Mouse (Mus musculus): ENCODE measurements around the gene Rubcnl.

Gene Rubcnl

DNA sequence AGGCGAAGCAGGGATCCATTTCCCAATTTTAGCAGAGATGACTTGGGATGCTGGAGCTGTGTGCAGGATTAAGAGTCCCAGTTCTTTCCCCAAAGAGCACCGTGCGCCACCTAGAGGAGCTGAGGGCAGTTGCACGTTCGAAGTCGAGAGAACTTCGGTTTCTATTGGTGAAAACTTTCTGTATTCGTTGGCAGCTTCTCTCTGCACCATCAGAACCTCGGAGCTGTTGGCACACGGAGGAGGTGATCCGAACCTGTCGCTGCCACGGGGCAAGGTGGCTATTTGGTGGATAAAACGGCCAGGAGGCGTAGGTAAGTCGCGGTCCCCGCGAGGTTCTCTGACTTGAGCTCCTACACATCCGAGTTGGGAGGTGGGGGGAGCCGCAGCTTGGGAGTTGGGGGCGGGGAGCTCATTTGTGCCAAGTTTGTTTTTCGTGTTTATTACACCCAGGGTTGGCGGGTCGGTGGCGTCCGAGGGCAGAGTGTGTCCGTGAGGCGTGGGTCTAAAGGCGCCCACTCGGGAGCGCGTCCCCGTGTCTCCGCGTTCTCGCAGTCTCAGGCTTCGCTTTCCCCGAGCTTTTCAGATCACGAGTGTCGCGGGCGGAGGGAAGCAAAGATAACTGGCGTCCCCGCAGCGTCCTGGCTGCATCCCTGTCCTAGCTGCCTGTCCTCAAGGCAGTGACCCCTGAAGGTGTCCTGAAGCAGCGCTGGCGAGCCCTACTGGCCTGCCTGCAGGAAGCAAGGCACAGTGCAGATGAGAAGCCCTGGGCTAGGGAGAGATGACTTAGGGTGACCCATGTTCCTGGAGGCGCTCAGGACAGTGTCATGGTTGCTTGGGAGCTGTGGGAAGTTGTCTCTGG lies at the start of gene Rubcnl:
Rubcnl (plus strand) TSS at position 172 of the 859 bp plus-strand sequence.
- DNase-seq (ENCODE audit: low read depth), result peak; percentile 79

GRCm38 (mm10) chr14:74972216-74972615 lies 43.6 kb upstream of the Rubcnl start:
- DNase-seq (ENCODE audit: low read depth), result no peak

DNA sequence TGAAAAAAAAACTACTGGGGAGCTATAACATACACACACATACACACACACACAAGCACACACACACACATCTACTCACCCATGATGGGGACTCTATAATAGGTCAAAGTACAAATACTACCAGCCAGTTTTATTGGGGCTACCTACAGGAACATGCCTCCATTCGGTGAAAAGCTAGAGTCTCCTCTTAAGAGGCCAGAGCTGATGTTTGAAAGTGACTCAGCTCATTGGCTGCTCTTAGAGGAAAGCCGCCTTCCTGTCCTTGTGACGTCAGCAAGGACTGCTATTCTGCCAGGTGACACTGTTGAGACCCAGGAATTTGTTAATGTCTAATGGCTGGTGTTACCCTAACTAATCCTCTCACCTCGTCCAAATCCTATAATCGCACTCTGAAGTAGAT lies 43.1 kb upstream of the Rubcnl start:
- no peak for DNase-seq (ENCODE audit: low read depth)

DNA sequence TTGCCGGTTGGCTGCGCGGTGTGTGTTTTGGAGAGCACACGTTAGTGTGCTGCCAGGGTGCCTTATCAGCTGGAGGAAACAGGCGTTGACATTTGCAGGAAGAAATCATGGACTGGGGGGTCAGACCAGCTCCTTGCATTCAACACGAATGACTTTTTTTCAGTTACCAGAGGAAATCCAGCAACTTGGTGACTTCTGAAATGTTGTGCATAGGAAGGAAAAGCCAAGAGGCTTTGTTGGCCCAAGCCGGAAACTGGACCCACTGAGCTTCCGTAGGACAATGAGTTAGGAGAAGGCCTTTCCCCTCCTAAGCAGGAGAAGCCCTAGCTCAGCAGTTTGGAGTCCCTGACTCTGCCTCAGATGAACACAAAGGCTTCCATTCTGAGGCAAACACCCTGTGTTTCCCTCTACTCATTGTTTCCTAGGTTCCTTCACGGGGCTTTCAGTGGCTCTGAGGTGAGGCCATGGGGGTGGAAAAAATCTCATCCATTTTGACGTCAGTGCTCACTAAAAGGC lies 41.6 kb upstream of the Rubcnl start:
- no peak for DNase-seq (ENCODE audit: low read depth)

DNA sequence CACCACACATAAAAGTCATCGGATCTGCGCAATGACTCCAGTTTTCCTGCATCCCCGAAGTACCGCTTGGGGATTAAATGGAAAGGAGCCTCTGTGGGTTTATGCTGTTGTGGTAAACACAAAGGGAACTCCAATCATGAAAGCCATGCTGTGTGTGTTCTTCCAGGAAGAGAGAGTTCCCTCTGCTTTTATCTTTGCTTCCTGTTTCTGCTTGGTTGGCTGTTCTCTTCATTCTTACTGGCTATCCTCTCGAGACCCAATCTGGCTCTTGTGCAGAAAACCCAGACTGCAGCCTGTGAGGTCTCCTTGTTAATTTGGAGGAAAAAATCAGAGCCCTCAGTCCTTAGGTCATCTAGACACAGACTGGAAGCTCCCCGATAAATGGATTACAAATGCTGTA lies 38.9 kb upstream of the Rubcnl start:
- DNase-seq (ENCODE audit: low read depth), result no peak

DNA sequence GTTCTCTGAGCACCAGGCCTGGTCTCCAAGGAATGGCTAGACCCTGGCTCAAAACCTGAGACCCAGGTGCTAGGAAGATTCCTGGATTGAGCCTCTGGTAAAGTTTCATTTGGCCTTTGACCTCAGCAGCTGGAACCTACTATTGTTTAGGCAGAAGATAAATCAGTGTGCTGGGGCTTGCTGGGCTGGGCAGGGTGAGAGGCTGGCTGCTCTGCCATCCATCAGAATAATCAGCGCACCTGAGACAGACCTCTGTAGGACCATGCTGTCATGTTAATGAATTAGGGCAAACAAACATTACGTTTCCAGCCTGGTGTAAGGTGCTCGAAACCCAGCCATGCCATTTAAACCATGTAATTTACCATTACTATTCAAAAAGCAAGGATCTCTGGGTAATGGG lies 34.8 kb upstream of the Rubcnl start:
- no peak for DNase-seq (ENCODE audit: low read depth)

DNA sequence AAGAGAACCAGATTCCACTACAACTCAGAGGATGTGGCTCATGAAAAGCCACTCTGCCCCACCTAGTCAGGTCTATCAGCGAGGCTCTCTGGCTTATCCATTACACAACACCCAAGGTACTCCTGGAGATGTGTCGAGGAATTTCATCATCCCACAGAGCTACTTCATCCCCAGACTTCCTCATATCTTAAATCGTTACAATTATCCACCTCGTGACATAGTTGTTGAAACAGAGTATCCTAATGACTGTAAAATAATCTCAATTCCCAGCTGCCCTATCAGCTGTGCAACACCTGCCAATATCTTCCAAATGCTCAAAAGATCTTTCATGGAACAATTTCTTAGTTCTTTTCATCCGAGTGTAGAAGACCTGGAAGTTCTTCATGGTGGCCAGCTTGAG lies 32.7 kb upstream of the Rubcnl start:
- DNase-seq (ENCODE audit: low read depth), result no peak

DNA sequence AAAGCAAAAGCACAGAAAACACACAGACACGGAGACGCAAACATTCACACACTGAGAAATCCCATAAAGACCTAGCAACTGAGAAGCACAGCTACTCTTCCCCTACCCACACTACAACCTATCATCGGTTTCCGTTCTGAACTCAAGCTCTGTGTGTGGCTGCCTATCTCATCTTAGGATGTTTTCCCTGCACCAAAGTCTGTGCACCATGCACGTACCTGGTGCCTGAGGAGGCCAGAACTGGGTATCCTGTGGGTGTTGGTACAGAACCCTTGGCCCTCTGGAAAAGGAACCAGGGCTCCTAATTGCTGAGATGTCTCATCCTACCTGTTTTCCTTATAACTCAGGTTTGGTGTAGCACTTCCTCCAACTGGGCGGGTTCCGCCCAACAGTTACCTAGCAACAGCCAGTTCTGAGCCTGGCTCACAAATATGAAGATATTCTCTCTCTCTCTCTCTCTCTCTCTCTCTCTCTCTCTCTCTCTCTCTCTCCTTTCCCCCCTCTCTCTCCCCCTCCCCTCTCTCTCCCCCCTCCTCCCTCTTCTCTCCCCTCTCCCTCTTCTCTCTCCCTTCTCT lies 30.9 kb upstream of the Rubcnl start:
- DNase-seq (ENCODE audit: low read depth), result no peak

DNA sequence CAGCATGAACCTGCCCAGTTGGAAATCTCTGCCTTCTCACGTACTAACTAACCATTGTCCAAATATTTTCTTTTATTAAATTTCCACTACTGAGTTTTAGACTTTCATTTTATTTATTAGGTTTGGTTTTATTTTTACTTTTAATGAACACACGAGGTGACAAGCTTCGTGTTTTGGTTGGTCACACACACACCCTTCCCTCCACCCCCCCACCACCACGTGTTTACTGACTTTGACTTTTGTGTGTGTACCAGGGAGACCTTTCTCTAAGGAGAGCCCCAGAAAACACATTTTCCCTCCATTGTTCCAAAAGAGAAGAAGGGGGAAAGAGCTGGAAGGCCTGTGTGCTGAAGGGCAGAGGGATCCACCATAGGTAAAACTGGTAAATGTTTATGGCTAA lies 30.2 kb upstream of the Rubcnl start:
- DNase-seq (ENCODE audit: low read depth), result no peak

DNA sequence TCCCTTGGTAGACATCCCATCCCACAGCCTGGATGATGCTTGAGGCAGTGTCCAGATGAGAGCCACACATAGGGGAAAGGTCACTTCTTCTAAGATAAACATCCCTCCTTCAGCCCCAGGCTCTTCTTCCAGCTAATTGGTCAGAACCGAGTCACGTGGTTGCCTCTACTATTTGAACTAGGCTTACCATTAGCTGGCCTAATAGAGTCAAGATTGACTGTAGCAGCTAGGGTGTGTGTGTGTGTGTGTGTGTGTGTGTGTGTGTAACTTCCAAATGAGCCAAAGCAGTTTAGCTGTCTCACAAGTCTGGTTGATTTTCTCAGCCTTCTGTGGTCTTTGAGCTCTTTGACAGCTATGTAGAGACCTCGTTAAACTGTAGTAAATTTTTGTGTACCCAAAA lies 29.3 kb upstream of the Rubcnl start:
- DNase-seq (ENCODE audit: low read depth), result no peak

- DNase-seq (ENCODE audit: low read depth), result no peak
Measured at GRCm38 (mm10) chr14:74989322-74989721, 26.5 kb upstream of the Rubcnl start.

DNA sequence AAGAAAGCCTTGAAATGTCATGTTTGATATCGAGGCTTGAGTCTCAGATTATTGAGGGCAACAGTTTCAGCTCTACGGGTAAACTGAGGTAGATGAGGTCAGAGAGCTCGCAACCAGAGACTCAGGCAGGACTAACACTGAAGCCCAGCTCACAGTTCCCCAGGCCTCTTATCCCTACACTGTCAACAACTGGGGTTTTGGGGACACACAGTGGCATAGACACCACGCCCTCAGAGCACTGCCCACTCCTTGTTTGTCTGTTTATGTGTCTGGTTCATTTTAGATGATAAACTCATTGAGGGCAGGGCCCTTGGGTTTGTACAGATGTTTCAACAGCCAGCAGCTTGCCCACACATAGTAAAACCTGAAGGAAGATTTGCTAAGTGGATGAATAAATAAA lies 25.9 kb upstream of the Rubcnl start:
- DNase-seq (ENCODE audit: low read depth), result no peak

GRCm38 (mm10) chr14:74990504-74990903 lies 25.3 kb upstream of the Rubcnl start:
- DNase-seq (ENCODE audit: low read depth), result peak; percentile 70

- DNase-seq (ENCODE audit: low read depth), result no peak
Measured at GRCm38 (mm10) chr14:74996556-74996955, 19.3 kb upstream of the Rubcnl start.

- no peak for DNase-seq (ENCODE audit: low read depth)
Measured at GRCm38 (mm10) chr14:74997041-74997440, 18.8 kb upstream of the Rubcnl start.

- no peak for DNase-seq (ENCODE audit: low read depth)
Measured at GRCm38 (mm10) chr14:75001364-75001763, 14.5 kb upstream of the Rubcnl start.

- no peak for DNase-seq (ENCODE audit: low read depth)
Measured at GRCm38 (mm10) chr14:75003356-75003755, 12.5 kb upstream of the Rubcnl start.

DNA sequence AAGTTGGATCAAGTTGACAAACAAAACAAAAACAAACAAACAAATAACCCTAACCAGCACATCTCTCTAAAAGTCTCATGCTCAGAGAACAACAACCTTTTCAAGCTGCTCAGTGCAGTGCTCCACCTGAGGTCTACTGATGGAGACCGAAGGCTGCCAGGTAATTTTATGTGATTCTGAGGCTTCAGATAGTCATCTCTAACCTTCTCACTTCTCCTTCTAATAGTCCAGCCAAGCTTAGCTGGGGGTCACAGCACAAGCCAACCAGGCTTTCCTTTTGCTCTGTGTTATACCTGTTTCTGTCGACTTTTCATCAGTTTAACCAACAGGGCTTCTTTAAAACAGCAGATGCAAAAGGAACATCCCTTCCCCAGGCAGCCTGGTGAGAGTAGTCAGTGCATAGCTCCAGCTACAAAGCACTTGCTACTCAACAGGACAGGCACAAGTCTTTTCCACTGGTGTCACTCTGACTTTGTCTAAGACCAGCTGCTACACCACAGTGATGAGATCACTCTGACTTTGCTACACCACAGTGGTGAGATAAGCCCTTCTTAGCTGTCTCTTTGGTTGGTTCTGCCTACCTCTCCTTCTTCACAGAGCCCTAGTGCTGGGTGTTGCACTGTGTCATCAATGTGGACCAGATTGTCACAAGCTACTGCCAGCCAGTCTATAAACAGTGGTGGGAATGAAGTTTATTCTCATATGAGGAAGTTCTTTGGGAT lies 10.2 kb upstream of the Rubcnl start:
- DNase-seq (ENCODE audit: low read depth), result no peak

- DNase-seq (ENCODE audit: low read depth), result no peak
Measured at GRCm38 (mm10) chr14:75010346-75010745, 5.5 kb upstream of the Rubcnl start.

DNA sequence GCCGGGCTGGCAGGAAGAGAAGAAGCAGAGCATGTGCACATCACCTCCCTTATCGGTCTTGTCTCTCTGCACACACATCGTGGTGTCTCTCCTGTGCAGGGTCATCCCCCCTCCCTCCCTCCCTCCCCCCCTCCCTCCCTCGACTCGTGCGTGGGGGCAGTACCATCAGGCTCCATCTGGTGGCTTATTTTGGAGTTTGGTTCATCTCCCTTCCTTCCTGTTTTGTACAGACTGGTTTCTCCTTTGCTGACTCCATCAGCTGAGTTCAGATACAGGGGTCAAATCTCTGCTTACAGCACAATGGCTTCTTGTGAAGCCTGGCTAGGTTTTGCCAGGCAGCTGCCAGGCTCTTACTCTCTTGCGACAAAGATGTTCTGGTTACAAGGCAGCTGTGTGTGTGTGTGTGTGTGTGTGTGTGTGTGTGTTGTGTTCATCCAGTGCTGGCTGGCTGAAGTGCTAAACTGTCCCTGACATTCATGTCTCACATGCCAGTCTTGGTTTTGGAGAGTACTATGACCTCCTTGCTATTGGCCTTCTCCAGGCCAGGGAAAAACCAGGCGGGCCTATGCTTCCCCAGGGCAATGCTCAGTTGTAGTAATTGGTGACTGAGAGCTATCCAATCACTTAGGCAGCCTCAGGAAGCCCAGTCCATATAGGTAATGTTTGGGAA lies 4.7 kb upstream of the Rubcnl start:
- DNase-seq (ENCODE audit: low read depth), result no peak

GRCm38 (mm10) chr14:75016715-75017020 lies 841 bp downstream of the Rubcnl start:
- no peak for DNase-seq (ENCODE audit: low read depth)

- no peak for DNase-seq (ENCODE audit: low read depth)
Measured at GRCm38 (mm10) chr14:75017277-75017676, 1.4 kb downstream of the Rubcnl start.
